Mouse (Mus musculus) olfactory bulb, adult 2 months (tissue): ENCODE measurements around the gene Ell3. TPM values are rescaled to one million over a fixed set of nuclear protein-coding genes. Genes with fewer than 3 reads are reported as not detected.

ENCODE experiments used
- H3K27ac ChIP-seq: fragments of 200-500 bp; 2 replicates; pipeline ENCODE4 v1.5.1; 2012; ENCODE audit warnings: low read depth, low read length; ENCODE audit not compliant: insufficient read depth
- H3K4me1 ChIP-seq: fragments of 200-500 bp; 2 replicates; pipeline ENCODE4 v1.6.1; 2012; ENCODE audit warnings: low read length; ENCODE audit not compliant: control insufficient read depth, insufficient read depth
- H3K4me3 ChIP-seq: fragments of 200-500 bp; 2 replicates; pipeline ENCODE4 v1.5.1; 2012; ENCODE audit warnings: mild to moderate bottlenecking, low read depth, low read length, moderate library complexity; ENCODE audit not compliant: insufficient read depth
- CTCF ChIP-seq: fragments of 200-500 bp; IDR thresholded peaks from 2 replicates; pipeline ENCODE4 v1.5.1; 2012; ENCODE audit warnings: low read depth, mild to moderate bottlenecking, low read length, moderate library complexity; ENCODE audit not compliant: insufficient read depth
- POLR2A ChIP-seq: fragments of 200-500 bp; IDR thresholded peaks from 2 replicates; pipeline ENCODE4 v1.6.1; 2012; ENCODE audit warnings: mild to moderate bottlenecking, low read depth, low read length, moderate library complexity; ENCODE audit not compliant: insufficient read depth
- WGBS: fragments of 180-500 bp; shearing (Covaris S2); methylation state at CpG from one replicate; pipeline ENCODE4 v1.1.7; 2018; 5-methylcytosine and 5-hydroxymethylcytosine counted together
- polyA plus RNA-seq: library from polyadenylated mRNA; stranded (reverse); fragments of >200 nt; gene quantifications from 2 replicates; pipeline ENCODE4 v1.2.4, GENCODE M21; 2012; ENCODE audit warnings: low replicate concordance; ENCODE audit not compliant: missing spikeins, insufficient read depth, insufficient read length

The Ell3 gene
- polyA plus RNA-seq, 1 experiment: not detected

DNA sequence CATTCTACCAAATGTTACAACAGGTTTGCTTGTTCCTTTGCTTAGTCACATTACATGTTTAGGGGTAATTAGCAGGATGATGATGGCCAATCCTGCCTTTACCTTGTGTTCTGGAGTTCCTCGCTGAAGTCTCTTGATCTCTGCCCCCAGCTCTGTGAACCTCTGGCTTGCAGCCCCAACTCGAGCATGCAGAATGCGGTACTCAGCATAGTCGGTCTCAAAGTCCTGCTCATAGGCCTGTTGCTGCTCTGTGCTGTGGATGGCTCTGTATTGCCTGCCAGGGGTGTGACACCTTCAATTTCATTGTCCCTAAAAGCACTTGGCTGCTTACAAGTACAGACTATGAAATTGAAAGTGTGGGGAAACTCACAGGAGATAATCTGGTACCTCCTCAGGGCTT is 4.3 kb downstream of the Ell3 start:
- no peak overlapping the region for H3K4me3 ChIP-seq
- H3K4me1 ChIP-seq: peaks cover 12% of the 10 kb centered on the region
- H3K27ac ChIP-seq: no peak overlapping the region
- TF ChIP-seq POLR2A (no peak), CTCF (no peak)
- WGBS: 71% methylated on average over 4 of the region's 4 CpGs

DNA sequence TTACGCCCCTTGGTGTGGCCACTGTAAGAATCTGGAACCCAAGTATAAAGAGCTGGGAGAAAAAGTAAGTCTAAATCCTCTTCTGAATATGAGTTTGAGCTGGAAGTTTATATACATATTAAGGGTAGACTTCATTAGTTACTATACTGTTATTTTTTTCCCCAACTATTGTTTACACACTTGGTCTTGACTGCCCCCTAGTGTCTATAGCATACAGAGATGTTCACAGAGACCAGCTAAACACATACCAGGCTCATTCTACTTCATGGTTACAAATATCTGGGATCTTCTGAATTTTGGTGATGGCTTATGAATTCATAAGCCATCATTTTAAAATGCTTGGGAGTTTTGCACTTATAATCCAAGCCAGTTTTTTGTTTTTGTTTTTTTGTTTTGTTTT is 9.2 kb downstream of the Ell3 start:
- H3K4me3 ChIP-seq: no peak overlapping the region
- WGBS: 100% methylated on average over 1 of the region's 1 CpGs
- TF ChIP-seq CTCF (no peak), POLR2A (no peak)

DNA sequence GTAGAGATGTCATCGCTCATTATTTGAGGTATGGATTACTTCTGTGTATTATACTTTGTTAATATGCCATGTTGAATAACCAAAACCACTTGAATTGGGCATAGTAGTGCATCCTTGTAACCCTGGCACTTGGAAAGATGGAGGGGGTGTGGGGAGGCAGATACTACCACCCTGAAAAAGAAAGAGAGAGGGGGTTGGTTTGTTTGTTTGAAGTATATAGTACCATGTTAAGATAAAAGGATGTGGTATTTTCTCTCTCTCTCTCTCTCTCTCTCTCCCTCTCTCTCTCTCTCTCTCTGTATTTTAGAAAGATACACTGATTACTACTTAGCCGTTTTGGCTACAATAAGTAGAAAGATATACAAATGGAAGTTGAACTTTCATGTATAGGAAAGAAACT is 18.2 kb downstream of the Ell3 start:
- 75% methylated on average over 2 of the region's 2 CpGs for WGBS
- Histone ChIP-seq H3K27ac (no peak overlapping the region), H3K4me3 (no peak overlapping the region), H3K4me1 (no peaks in the 10 kb centered on the region)
- TF ChIP-seq CTCF (no peak), POLR2A (no peak)

More for the DNA sequence above, 9.2 kb downstream of the Ell3 start:
- Histone ChIP-seq H3K4me1 (no peaks in the 10 kb centered on the region), H3K27ac (no peak overlapping the region)

DNA sequence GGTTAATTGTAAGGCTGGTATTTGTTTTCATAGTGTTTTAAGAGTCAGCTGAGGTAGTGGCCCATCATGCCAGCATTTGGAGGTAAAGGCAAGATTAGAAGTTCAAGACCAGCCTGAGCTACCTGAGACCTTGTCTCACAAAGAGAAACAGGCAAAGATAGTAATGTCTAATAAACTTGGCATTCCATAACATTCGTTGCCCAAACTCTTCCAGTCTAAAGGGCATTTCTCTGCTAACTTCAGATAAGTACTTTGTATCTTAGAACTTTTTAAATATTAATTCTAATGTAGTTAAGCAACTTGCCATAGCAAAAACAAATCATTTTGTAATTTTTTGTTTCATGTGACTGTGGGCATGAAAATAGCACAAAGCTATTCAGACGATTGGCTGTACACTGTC is 20.9 kb downstream of the Ell3 start:
- 86% methylated on average over 2 of the region's 2 CpGs for whole genome bisulfite sequencing
- Histone ChIP-seq H3K4me1 (no peaks in the 10 kb centered on the region), H3K4me3 (no peak overlapping the region), H3K27ac (no peak overlapping the region)
- no peak for TF ChIP-seq POLR2A
- no peak for TF ChIP-seq CTCF

DNA sequence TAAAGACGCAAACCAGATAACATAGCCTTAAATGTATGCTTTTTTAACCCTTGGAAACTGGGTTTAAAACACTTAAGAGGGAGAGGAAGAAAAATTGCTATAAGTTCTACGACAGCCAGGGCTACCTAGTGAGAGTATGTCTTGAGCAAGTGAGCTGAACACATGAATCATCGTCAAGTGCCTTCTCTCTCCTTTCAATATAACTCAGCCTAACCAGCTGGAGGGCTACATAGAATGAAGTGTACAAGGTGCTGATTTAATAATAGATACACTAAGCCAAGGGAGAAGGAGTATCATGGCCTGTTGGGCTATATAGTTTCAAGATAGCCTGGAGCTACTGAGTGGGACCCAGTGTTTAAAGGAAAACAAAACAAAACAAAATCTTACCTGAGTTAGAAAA is 25.6 kb downstream of the Ell3 start:
- 0 out of 2 replicates have a peak, but pooled peaks cover 2% of the 10 kb centered on the region for H3K4me1 ChIP-seq
- no peak overlapping the region for H3K4me3 ChIP-seq
- no peak for TF ChIP-seq CTCF
- TF ChIP-seq POLR2A: no peak
- 71% methylated on average over 3 of the region's 3 CpGs for WGBS
- H3K27ac ChIP-seq: no peak overlapping the region

DNA sequence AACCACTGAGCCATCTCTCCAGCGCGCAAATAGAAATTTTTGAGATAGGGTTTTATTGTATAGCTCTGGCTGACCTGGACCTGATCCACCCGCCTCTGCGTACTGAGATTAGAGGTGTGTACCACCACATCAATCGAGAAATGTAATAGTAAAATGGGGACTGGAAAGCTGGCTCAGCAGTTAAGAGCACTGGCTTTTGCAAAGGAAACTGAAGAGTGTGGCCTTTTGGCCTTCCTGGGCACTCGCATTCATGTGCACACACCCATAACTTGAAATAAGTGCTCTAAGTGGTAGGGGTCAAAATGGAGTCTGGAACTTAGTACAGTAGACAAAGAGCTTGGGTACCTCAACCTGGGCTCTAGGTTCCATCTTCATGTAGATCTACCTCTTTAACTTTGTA is 27.7 kb downstream of the Ell3 start:
- Histone ChIP-seq H3K27ac (no peak overlapping the region), H3K4me3 (no peak overlapping the region), H3K4me1 (0 out of 2 replicates have a peak, but pooled peaks cover 2% of the 10 kb centered on the region)
- 90% methylated on average over 6 of the region's 6 CpGs for WGBS
- no peak for TF ChIP-seq CTCF
- no peak for TF ChIP-seq POLR2A

DNA sequence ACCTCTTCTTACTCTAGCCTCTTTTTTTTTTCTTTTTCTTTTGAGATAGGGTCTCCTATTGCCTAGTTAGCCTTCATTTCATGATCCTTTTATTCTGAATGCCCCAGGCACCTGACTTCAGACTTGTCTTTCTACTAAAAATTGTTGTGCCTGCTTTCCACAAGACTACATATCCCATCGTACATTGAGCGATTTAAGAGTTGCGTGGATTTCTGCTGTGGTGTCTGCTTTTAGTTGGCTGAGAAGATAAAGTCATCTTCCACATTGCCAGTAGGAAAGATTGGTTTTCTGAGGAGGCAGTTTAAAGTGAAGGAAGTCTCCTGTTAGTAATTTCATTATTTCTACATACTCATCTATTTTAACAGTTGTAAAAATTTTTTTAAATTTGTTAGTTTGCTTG is 28.5 kb downstream of the Ell3 start:
- Histone ChIP-seq H3K4me1 (0 out of 2 replicates have a peak, but pooled peaks cover 2% of the 10 kb centered on the region), H3K27ac (no peak overlapping the region), H3K4me3 (no peak overlapping the region)
- TF ChIP-seq POLR2A: no peak
- no peak for TF ChIP-seq CTCF
- WGBS: 34% methylated on average over 3 of the region's 3 CpGs

DNA sequence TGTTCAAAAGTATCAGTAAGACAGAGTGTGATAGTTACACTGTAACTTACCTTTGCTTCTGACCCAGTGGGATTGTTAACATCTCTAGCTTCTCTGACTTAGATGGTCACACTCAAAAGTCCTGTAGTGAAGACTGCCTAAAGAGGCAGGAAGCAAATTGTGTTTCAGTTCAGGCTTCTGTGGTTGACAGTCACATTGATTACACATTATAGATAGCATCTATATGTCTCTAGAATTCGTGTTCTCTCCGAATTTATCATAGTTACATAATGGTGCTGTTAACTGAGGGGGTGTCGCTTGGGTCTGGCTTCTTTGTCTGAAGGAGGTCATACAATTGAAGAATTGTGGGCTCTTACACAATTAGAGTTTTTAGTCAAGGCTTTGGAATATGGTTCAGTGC is 29.0 kb downstream of the Ell3 start:
- 18% methylated on average over 3 of the region's 3 CpGs for WGBS
- no peak overlapping the region for H3K27ac ChIP-seq
- TF ChIP-seq CTCF (no peak), POLR2A (no peak)
- H3K4me1 ChIP-seq: 0 out of 2 replicates have a peak, but pooled peaks cover 2% of the 10 kb centered on the region
- no peak overlapping the region for H3K4me3 ChIP-seq

DNA sequence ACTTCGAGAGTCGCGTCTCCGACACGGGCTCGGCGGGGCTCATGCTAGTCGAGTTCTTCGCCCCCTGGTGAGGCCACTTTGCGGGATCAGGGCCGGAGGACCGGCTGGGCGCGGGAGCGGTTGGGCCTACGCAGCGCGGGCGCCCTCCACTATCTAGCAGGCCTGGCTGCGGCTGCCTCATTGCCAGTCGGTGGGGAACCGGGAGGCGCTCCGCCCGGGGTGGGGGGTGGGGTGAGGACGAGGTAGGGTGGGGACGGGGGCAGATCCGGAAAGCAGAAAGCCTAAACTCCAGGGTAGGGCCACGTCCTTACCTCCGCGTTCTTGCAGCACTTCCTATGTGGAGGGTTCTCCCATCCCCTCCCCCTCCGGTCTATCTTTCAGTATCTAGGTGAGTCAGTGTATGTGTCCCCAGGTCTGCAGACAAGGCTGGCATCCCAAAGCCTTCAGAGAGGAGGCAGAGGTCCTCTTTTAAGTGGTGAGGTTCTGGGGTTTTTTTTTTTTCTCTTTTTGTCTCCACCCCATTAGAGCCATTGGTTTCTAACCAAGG is 29.9 kb downstream of the Ell3 start:
- WGBS: under 1% methylated on average over 32 of the region's 32 CpGs
- Histone ChIP-seq H3K4me1 (0 out of 2 replicates have a peak, but pooled peaks cover 2% of the 10 kb centered on the region), H3K27ac (peak overlapping the region; percentile 93), H3K4me3 (peak overlapping the region; percentile 99)
- TF ChIP-seq POLR2A (no peak; the same call in 1 of the 2 replicates), CTCF (no peak)

DNA sequence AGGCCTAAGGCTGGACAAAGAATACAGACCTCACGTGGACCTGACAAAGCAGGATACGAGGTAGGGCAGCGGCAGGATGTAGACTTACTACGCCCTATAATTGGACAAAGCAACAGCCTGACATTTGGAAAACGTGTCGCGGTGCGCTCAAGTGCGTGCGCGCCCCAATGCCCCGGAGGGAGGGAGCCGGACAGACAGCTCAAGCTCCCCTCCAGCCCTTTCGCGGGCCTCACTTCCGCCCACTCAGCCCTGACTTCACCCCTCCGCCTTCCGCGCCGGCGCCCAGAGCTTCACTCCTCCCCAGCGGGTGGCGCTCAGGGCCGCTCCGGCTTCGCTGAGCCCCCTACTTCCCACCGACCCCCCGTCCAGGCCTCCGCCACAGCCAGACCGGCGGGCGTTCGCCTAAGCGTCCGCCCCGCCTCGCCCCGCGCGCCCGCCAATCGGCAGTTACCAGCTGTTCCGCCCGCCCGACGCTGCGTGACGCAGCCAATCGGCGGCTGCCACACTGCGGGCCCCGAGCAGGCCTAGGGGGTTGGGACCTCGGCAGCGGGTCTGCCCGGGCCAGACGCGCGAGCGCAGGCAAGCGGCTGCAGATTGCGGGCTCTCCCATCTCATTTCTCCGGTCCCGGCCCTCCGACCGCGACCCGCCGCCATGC is 30.6 kb downstream of the Ell3 start, which contains the start of the genes Pdia3 and Catsper2:
Gene Pdia3, plus strand, starts transcription at position 389 of the 656 bp plus-strand sequence.
Gene Catsper2, minus strand, starts transcription at position 406 of the 656 bp plus-strand sequence.
- H3K4me3 ChIP-seq: peak within 1 kb of the TSS; percentile 99
- TF ChIP-seq CTCF (no peak), POLR2A (peak; percentile 96)
- peak within 1 kb of the TSS; percentile 93 for H3K27ac ChIP-seq
- under 1% methylated on average over 68 of the region's 68 CpGs for WGBS
- H3K4me1 ChIP-seq: 0 out of 2 replicates have a peak, but pooled peaks cover 2% of the 10 kb centered on the region
